Mouse (Mus musculus) liver, embryonic 16.5 days (tissue): ENCODE measurements at regions not wholly inside any gene's neighbourhood (a gene's known extent, or its start where the extent isn't known, plus 50 kb on each side); places are given as distances from the start of the nearest gene placed in this dataset.

Experiments
- ATAC-seq: fragments of 200-750 bp; cut with Nextera tagmentation; 2 replicates; pipeline ENCODE4 v1.8.0; 2017; ENCODE audit warnings: low read depth, mild to moderate bottlenecking, moderate number of reproducible peaks, moderate library complexity
- H3K27ac ChIP-seq: fragments of 300-500 bp; sonication (generic); 2 replicates; pipeline ENCODE4 v1.5.1; 2014; ENCODE audit warnings: mild to moderate bottlenecking, low read length
- H3K27me3 ChIP-seq: fragments of 300-500 bp; sonication (generic); 2 replicates; pipeline ENCODE4 v1.6.1; 2014; ENCODE audit warnings: low read depth, low read length, mixed read lengths; ENCODE audit not compliant: control insufficient read depth, insufficient read depth
- H3K36me3 ChIP-seq: fragments of 300-500 bp; sonication (generic); 2 replicates; pipeline ENCODE4 v1.6.1; 2014; ENCODE audit warnings: mild to moderate bottlenecking; ENCODE audit not compliant: control insufficient read depth, insufficient read depth
- H3K4me1 ChIP-seq: fragments of 300-500 bp; sonication (generic); 2 replicates; pipeline ENCODE4 v1.6.1; 2014; ENCODE audit warnings: low read depth, low read length, mixed read lengths; ENCODE audit not compliant: control insufficient read depth
- H3K4me2 ChIP-seq: fragments of 300-500 bp; sonication (generic); 2 replicates; pipeline ENCODE4 v1.6.1; 2014; ENCODE audit warnings: low read depth, low read length, mixed read lengths
- H3K4me3 ChIP-seq: fragments of 300-500 bp; sonication (generic); 2 replicates; pipeline ENCODE4 v1.5.1; 2014; ENCODE audit warnings: low read depth, mild to moderate bottlenecking, low read length
- H3K9ac ChIP-seq: fragments of 300-500 bp; sonication (generic); 2 replicates; pipeline ENCODE4 v1.6.1; 2014; ENCODE audit warnings: low read depth, low read length
- H3K9me3 ChIP-seq: fragments of 300-500 bp; sonication (generic); replicated peaks from 2 replicates; pipeline ENCODE4 v1.6.1; 2016; ENCODE audit warnings: low read length; ENCODE audit not compliant: control insufficient read depth
- whole genome bisulfite sequencing: fragments of 180-500 bp; shearing (Covaris S2); extraction: QIAGEN DNeasy Blood & Tissue Kit; methylation state at CpG from one replicate; pipeline ENCODE4 v1.1.7; 2014; ENCODE audit not compliant: insufficient replicate concordance; 5-methylcytosine and 5-hydroxymethylcytosine counted together

- no peaks in the 10 kb centered on the region for H3K4me1 ChIP-seq
- no peak overlapping the region for H3K27ac ChIP-seq
- H3K36me3 ChIP-seq = no peaks in the 10 kb centered on the region
- no peak overlapping the region for H3K9ac ChIP-seq
- 69% methylated on average over 24 of the region's 24 CpGs for WGBS
- no peak overlapping the region for H3K4me2 ChIP-seq
- no peaks in the 10 kb centered on the region for H3K27me3 ChIP-seq
- H3K9me3 ChIP-seq = no peaks in the 10 kb centered on the region
- no peak overlapping the region for H3K4me3 ChIP-seq
- ATAC-seq = no peak
Observed at GRCm38 (mm10) chr9:41697611-41698467, 426.3 kb downstream of the Sorl1 start.

- no peaks in the 10 kb centered on the region for H3K27me3 ChIP-seq
- H3K4me3 ChIP-seq = no peak overlapping the region
- H3K4me1 ChIP-seq = no peaks in the 10 kb centered on the region
- H3K27ac ChIP-seq = no peak overlapping the region
- H3K36me3 ChIP-seq = no peaks in the 10 kb centered on the region
- no peak overlapping the region for H3K4me2 ChIP-seq
- H3K9ac ChIP-seq = no peak overlapping the region
- H3K9me3 ChIP-seq = no peaks in the 10 kb centered on the region
- no peak for ATAC-seq
Observed at GRCm38 (mm10) chr9:41697160-41697559, 426.9 kb downstream of the Sorl1 start.

- H3K4me2 ChIP-seq = no peak overlapping the region
- no peak for ATAC-seq
- no peaks in the 10 kb centered on the region for H3K36me3 ChIP-seq
- no peak overlapping the region for H3K9ac ChIP-seq
- WGBS = 49% methylated on average over 1 of the region's 1 CpGs
- H3K27ac ChIP-seq = no peak overlapping the region
- H3K4me1 ChIP-seq = no peaks in the 10 kb centered on the region
- H3K4me3 ChIP-seq = no peak overlapping the region
- H3K9me3 ChIP-seq = no peaks in the 10 kb centered on the region
- H3K27me3 ChIP-seq = no peaks in the 10 kb centered on the region
Observed at GRCm38 (mm10) chr9:41682911-41683310, 441.2 kb downstream of the Sorl1 start.

- WGBS = 66% methylated on average over 2 of the region's 2 CpGs
- H3K9ac ChIP-seq = no peak overlapping the region
- H3K27ac ChIP-seq = no peak overlapping the region
- H3K4me2 ChIP-seq = no peak overlapping the region
- ATAC-seq = no peak
- H3K27me3 ChIP-seq = no peaks in the 10 kb centered on the region
- no peaks in the 10 kb centered on the region for H3K36me3 ChIP-seq
- H3K4me1 ChIP-seq = no peaks in the 10 kb centered on the region
- no peak overlapping the region for H3K4me3 ChIP-seq
- H3K9me3 ChIP-seq = no peaks in the 10 kb centered on the region
Observed at GRCm38 (mm10) chr9:41675656-41676055, 448.4 kb downstream of the Sorl1 start.

GRCm38 (mm10) chr9:41672958-41673357 is 451.1 kb downstream of the Sorl1 start:
- Histone ChIP-seq H3K4me2 (no peak overlapping the region), H3K9me3 (no peaks in the 10 kb centered on the region), H3K9ac (no peak overlapping the region), H3K27ac (no peak overlapping the region), H3K4me1 (no peaks in the 10 kb centered on the region), H3K4me3 (no peak overlapping the region), H3K36me3 (no peaks in the 10 kb centered on the region), H3K27me3 (no peaks in the 10 kb centered on the region)
- WGBS = 48% methylated on average over 2 of the region's 2 CpGs
- no peak for ATAC-seq

GRCm38 (mm10) chr9:41668741-41669140 is 455.4 kb downstream of the Sorl1 start:
- 63% methylated on average over 1 of the region's 1 CpGs for WGBS
- Histone ChIP-seq H3K36me3 (no peaks in the 10 kb centered on the region), H3K9ac (no peak overlapping the region), H3K9me3 (no peaks in the 10 kb centered on the region), H3K4me1 (no peaks in the 10 kb centered on the region), H3K27ac (no peak overlapping the region), H3K4me2 (no peak overlapping the region), H3K4me3 (no peak overlapping the region), H3K27me3 (no peaks in the 10 kb centered on the region)
- ATAC-seq = no peak

GRCm38 (mm10) chr9:41665000-41665685 is 459.0 kb downstream of the Sorl1 start:
- Histone ChIP-seq H3K4me1 (no peaks in the 10 kb centered on the region), H3K4me2 (no peak overlapping the region), H3K9ac (no peak overlapping the region), H3K27ac (no peak overlapping the region), H3K4me3 (no peak overlapping the region), H3K27me3 (no peaks in the 10 kb centered on the region), H3K9me3 (no peaks in the 10 kb centered on the region), H3K36me3 (no peaks in the 10 kb centered on the region)
- ATAC-seq = no peak
- 64% methylated on average over 10 of the region's 10 CpGs for WGBS

- WGBS = 75% methylated on average over 5 of the region's 5 CpGs
Observed at GRCm38 (mm10) chr9:41660576-41660975, 463.5 kb downstream of the Sorl1 start.

GRCm38 (mm10) chr9:41660011-41660410 is 464.1 kb downstream of the Sorl1 start:
- Histone ChIP-seq H3K27me3 (no peaks in the 10 kb centered on the region), H3K4me3 (no peak overlapping the region), H3K4me1 (no peaks in the 10 kb centered on the region), H3K27ac (no peak overlapping the region), H3K4me2 (no peak overlapping the region), H3K9me3 (no peaks in the 10 kb centered on the region), H3K9ac (no peak overlapping the region), H3K36me3 (no peaks in the 10 kb centered on the region)
- WGBS = 71% methylated on average over 5 of the region's 5 CpGs
- ATAC-seq = no peak

More at GRCm38 (mm10) chr9:41660576-41660975, 463.5 kb downstream of the Sorl1 start:
- no peak overlapping the region for H3K4me2 ChIP-seq
- no peaks in the 10 kb centered on the region for H3K9me3 ChIP-seq
- no peaks in the 10 kb centered on the region for H3K4me1 ChIP-seq
- no peaks in the 10 kb centered on the region for H3K27me3 ChIP-seq
- H3K36me3 ChIP-seq = no peaks in the 10 kb centered on the region
- no peak overlapping the region for H3K4me3 ChIP-seq
- ATAC-seq = no peak
- no peak overlapping the region for H3K9ac ChIP-seq
- H3K27ac ChIP-seq = no peak overlapping the region
